Mouse (Mus musculus): ENCODE data around the gene Mcu. TPM values are rescaled to one million over a fixed set of nuclear protein-coding genes. Genes with fewer than 3 reads are reported as not detected.

The Mcu gene
- polyA plus RNA-seq, 2 experiments, result 3.5 to 7.9 TPM

DNA sequence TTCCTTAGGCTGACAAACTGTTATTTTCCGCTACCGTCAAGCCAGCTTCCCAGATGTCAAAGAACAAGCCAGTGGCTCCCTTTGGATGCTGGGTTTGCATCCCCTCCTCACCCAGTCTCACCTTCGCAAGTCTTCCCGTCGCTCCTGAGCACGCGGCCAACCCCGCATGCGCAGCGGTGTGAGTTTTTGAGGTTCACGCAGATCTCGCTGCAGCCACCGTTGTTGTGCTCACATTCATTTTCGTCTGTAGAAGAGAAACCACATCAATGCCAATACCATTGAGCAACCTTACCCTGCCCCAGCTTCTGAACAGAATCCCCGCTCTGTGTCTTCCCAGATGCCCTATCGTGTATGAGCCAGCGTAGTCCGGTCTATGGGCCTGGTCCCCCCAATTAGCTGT, 180.7 kb downstream of the Mcu start:
- DNase-seq (ENCODE audit: low read depth in 3 of 3, low spot score in 3 of 3) (no peak), ATAC-seq (ENCODE audit: insufficient read depth) (no peak)
- Histone ChIP-seq H3K36me3 (replicated peaks; ENCODE audit: control insufficient read depth, insufficient read depth, low read depth) (no peaks in the 10 kb centered on the region), H3K27ac (no peak overlapping the region), H3K4me2 (ENCODE audit: low read depth) (no peak overlapping the region), H3K9ac (replicated peaks) (no peak overlapping the region), H3K4me1 (replicated peaks; ENCODE audit: control insufficient read depth in 2 of 2, insufficient read depth in 2 of 2, low read length in 1 of 2) (peaks cover 0 to 5% of the 10 kb centered on the region in 2 experiments; a peak in 1 of 4 replicates), H3K4me3 (ENCODE audit: insufficient read depth in 1 of 2, low read depth in 2 of 2, low read length in 2 of 2) (no peak overlapping the region), H3K9me3 (ENCODE audit: control insufficient read depth, low read length) (no peaks in the 10 kb centered on the region), H3K27me3 (ENCODE audit: control insufficient read depth, insufficient read depth, low read length) (no peaks in the 10 kb centered on the region)
- no peak for TF ChIP-seq EP300 (IDR thresholded peaks at IDR 0.05; ENCODE audit: low read depth)
- TF ChIP-seq CTCF (IDR thresholded peaks at IDR 0.05; ENCODE audit: low read depth), result no peak
- 83% methylated on average over 18 of the region's 18 CpGs for WGBS (ENCODE audit: insufficient replicate concordance)

- no peak overlapping the region for H3K4me3 ChIP-seq (ENCODE audit: insufficient read depth in 1 of 2, low read depth in 2 of 2, low read length in 2 of 2)
- TF ChIP-seq CTCF (IDR thresholded peaks at IDR 0.05; ENCODE audit: low read depth) (no peak), EP300 (IDR thresholded peaks at IDR 0.05; ENCODE audit: low read depth) (no peak)
- H3K9ac ChIP-seq (replicated peaks), result no peak overlapping the region
- peaks cover 0 to 10% of the 10 kb centered on the region in 2 experiments; a peak in 1 of 4 replicates for H3K4me1 ChIP-seq (replicated peaks; ENCODE audit: control insufficient read depth in 2 of 2, insufficient read depth in 2 of 2, low read length in 1 of 2)
- DNase-seq (ENCODE audit: low read depth in 3 of 3, low spot score in 3 of 3), result peak; percentile 10 to 51 (median 24)
- no peaks in the 10 kb centered on the region for H3K9me3 ChIP-seq (ENCODE audit: control insufficient read depth, low read length)
- H3K27ac ChIP-seq, result no peak overlapping the region
- 4% methylated on average over 6 of the region's 6 CpGs for WGBS (ENCODE audit: insufficient replicate concordance)
- H3K36me3 ChIP-seq (replicated peaks; ENCODE audit: control insufficient read depth, insufficient read depth, low read depth), result no peaks in the 10 kb centered on the region
- H3K27me3 ChIP-seq (ENCODE audit: control insufficient read depth, insufficient read depth, low read length), result no peaks in the 10 kb centered on the region
- H3K4me2 ChIP-seq (ENCODE audit: low read depth), result no peak overlapping the region
- peak; percentile 59; the same call in 1 of the 2 replicates for ATAC-seq (ENCODE audit: insufficient read depth)
Observed at GRCm38 (mm10) chr10:59430701-59431218, 185.7 kb downstream of the Mcu start.

DNA sequence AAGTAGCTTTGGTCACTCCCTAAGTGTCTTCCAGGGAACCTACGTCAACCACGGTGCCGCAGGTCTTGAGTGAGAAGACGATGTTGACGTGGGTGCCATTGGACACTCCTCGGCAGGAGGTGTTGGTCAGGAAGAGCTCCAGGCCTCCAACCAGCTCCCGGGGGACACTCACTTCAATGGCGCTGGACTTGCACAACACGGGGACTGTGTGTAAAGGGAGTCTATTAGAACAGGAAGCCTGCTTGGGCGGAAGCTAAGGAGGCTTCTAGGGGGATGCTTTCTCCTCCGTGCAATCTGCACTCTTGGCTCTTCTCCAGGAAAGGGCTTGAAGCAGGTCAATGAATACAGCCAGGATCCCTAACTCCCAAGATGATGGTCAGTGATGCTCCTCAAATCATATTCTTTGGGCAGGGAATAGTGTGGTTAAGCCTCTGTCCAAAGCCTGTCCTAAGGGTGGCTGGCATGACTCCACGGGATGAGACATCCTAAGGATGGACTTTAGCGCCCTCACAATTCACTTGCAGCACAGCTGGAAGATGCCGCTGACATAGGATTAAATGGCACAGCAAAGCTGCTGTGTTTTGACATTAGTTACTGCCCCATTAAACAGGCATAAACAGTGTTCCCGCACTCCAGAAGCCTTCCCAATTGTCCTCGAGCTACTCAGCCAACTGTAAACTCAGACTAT, 186.9 kb downstream of the Mcu start:
- Histone ChIP-seq H3K27me3 (ENCODE audit: control insufficient read depth, insufficient read depth, low read length) (no peaks in the 10 kb centered on the region), H3K4me2 (ENCODE audit: low read depth) (no peak overlapping the region), H3K4me3 (ENCODE audit: insufficient read depth in 1 of 2, low read depth in 2 of 2, low read length in 2 of 2) (no peak overlapping the region), H3K27ac (no peak overlapping the region), H3K4me1 (replicated peaks; ENCODE audit: control insufficient read depth in 2 of 2, insufficient read depth in 2 of 2, low read length in 1 of 2) (peaks cover 0 to 10% of the 10 kb centered on the region in 2 experiments; a peak in 1 of 4 replicates), H3K36me3 (replicated peaks; ENCODE audit: control insufficient read depth, insufficient read depth, low read depth) (no peaks in the 10 kb centered on the region), H3K9ac (replicated peaks) (no peak overlapping the region), H3K9me3 (ENCODE audit: control insufficient read depth, low read length) (no peaks in the 10 kb centered on the region)
- ATAC-seq (ENCODE audit: insufficient read depth) (no peak), DNase-seq (ENCODE audit: low read depth in 3 of 3, low spot score in 3 of 3) (no peak)
- TF ChIP-seq CTCF (IDR thresholded peaks at IDR 0.05; ENCODE audit: low read depth) (no peak), EP300 (IDR thresholded peaks at IDR 0.05; ENCODE audit: low read depth) (no peak)
- 60% methylated on average over 16 of the region's 16 CpGs for WGBS (ENCODE audit: insufficient replicate concordance)

- Histone ChIP-seq H3K4me1 (replicated peaks; ENCODE audit: control insufficient read depth in 2 of 2, insufficient read depth in 2 of 2, low read length in 1 of 2) (peaks cover 0 to 8% of the 10 kb centered on the region in 2 experiments; a peak in 1 of 4 replicates), H3K27me3 (ENCODE audit: control insufficient read depth, insufficient read depth, low read length) (no peaks in the 10 kb centered on the region), H3K4me2 (ENCODE audit: low read depth) (no peak overlapping the region), H3K4me3 (ENCODE audit: insufficient read depth in 1 of 2, low read depth in 2 of 2, low read length in 2 of 2) (no peak overlapping the region), H3K9ac (replicated peaks) (no peak overlapping the region), H3K27ac (no peak overlapping the region), H3K36me3 (replicated peaks; ENCODE audit: control insufficient read depth, insufficient read depth, low read depth) (no peaks in the 10 kb centered on the region), H3K9me3 (ENCODE audit: control insufficient read depth, low read length) (no peaks in the 10 kb centered on the region)
- no peak for DNase-seq (ENCODE audit: low read depth in 3 of 3, low spot score in 3 of 3)
- TF ChIP-seq EP300 (IDR thresholded peaks at IDR 0.05; ENCODE audit: low read depth), result no peak
- TF ChIP-seq CTCF (IDR thresholded peaks at IDR 0.05; ENCODE audit: low read depth), result no peak
- no peak for ATAC-seq (ENCODE audit: insufficient read depth)
- WGBS (ENCODE audit: insufficient replicate concordance), result 66% methylated on average over 4 of the region's 4 CpGs
Observed at GRCm38 (mm10) chr10:59426371-59426770, 190.1 kb downstream of the Mcu start.

- H3K4me3 ChIP-seq (ENCODE audit: insufficient read depth in 1 of 2, low read depth in 2 of 2, low read length in 2 of 2), result no peak overlapping the region
- no peak overlapping the region for H3K27ac ChIP-seq
- WGBS (ENCODE audit: insufficient replicate concordance), result 57% methylated on average over 7 of the region's 7 CpGs
- no peak for DNase-seq (ENCODE audit: low read depth in 3 of 3, low spot score in 3 of 3)
- H3K36me3 ChIP-seq (replicated peaks; ENCODE audit: control insufficient read depth, insufficient read depth, low read depth), result no peaks in the 10 kb centered on the region
- TF ChIP-seq CTCF (IDR thresholded peaks at IDR 0.05; ENCODE audit: low read depth) (no peak), EP300 (IDR thresholded peaks at IDR 0.05; ENCODE audit: low read depth) (no peak)
- no peaks in the 10 kb centered on the region for H3K27me3 ChIP-seq (ENCODE audit: control insufficient read depth, insufficient read depth, low read length)
- no peaks in the 10 kb centered on the region for H3K9me3 ChIP-seq (ENCODE audit: control insufficient read depth, low read length)
- no peak for ATAC-seq (ENCODE audit: insufficient read depth)
- H3K4me2 ChIP-seq (ENCODE audit: low read depth), result no peak overlapping the region
- 0 out of 4 replicates have a peak, but pooled peaks cover 0 to 6% of the 10 kb centered on the region in 2 experiments for H3K4me1 ChIP-seq (replicated peaks; ENCODE audit: control insufficient read depth in 2 of 2, insufficient read depth in 2 of 2, low read length in 1 of 2)
- no peak overlapping the region for H3K9ac ChIP-seq (replicated peaks)
Observed at GRCm38 (mm10) chr10:59425369-59425768, 191.1 kb downstream of the Mcu start.

Measured in liver, embryonic 14.5 days (tissue).